Mouse (Mus musculus) G1E (cell line): ENCODE measurements at regions not wholly inside any gene's neighbourhood (a gene's known extent, or its start where the extent isn't known, plus 50 kb on each side); places are given as distances from the start of the nearest gene placed in this dataset.

ENCODE experiments used
- ATAC-seq: 2 replicates; pipeline ENCODE4 v1.8.0; 2016; ENCODE audit warnings: mild to moderate bottlenecking; ENCODE audit not compliant: insufficient number of reproducible peaks, poor library complexity, low FRiP score, severe bottlenecking; ENCODE audit errors: extremely low read depth
- DNase-seq: peaks from one replicate; pipeline ENCODE4 v3.0.0; 2012; ENCODE audit warnings: low spot score
- H3K27me3 ChIP-seq: 2 replicates; pipeline ENCODE4 v1.6.1; 2012; ENCODE audit warnings: mild to moderate bottlenecking, low read length, inconsistent platforms; ENCODE audit not compliant: insufficient read depth
- H3K36me3 ChIP-seq: replicated peaks from 2 replicates; pipeline ENCODE3; 2012; ENCODE audit warnings: mild to moderate bottlenecking, inconsistent platforms
- H3K4me1 ChIP-seq: 2 replicates; pipeline ENCODE4 v1.6.1; 2012; ENCODE audit warnings: low read depth, low read length, inconsistent platforms, mixed read lengths; ENCODE audit not compliant: insufficient read depth
- H3K4me3 ChIP-seq: 2 replicates; pipeline ENCODE4 v1.5.1; 2012; ENCODE audit warnings: low read depth, mild to moderate bottlenecking, inconsistent platforms, low read length, moderate library complexity, mixed read lengths
- H3K9me3 ChIP-seq: replicated peaks from 2 replicates; pipeline ENCODE4 v1.6.1; 2012; ENCODE audit warnings: inconsistent platforms
- CTCF ChIP-seq: IDR thresholded peaks from 2 replicates; pipeline ENCODE4 v1.5.1; 2012; ENCODE audit warnings: low read depth, low read length, inconsistent platforms, mixed read lengths
- GATA1 ChIP-seq: IDR thresholded peaks from 2 replicates; pipeline ENCODE4 v1.6.1; 2012; ENCODE audit warnings: borderline replicate concordance, low read length, inconsistent platforms, mixed read lengths
- GATA2 ChIP-seq: IDR thresholded peaks from 2 replicates; pipeline ENCODE4 v1.6.1; 2012; ENCODE audit warnings: low read depth, low read length, inconsistent platforms, borderline replicate concordance
- POLR2AphosphoS5 ChIP-seq: IDR thresholded peaks from 2 replicates; pipeline ENCODE4 v1.6.1; 2012; ENCODE audit warnings: low read depth, low read length, inconsistent platforms; ENCODE audit not compliant: insufficient replicate concordance
- TAL1 ChIP-seq: conservative IDR thresholded peaks from 2 replicates; pipeline ENCODE4 v1.6.1; 2012; ENCODE audit warnings: low read depth, low read length, inconsistent platforms, mixed read lengths

GRCm38 (mm10) chr4:100707125-100707524 lies 69.3 kb upstream of the Cachd1 start:
- Histone ChIP-seq H3K4me3 (no peak overlapping the region), H3K36me3 (no peaks in the 10 kb centered on the region), H3K9me3 (no peaks in the 10 kb centered on the region), H3K27me3 (no peaks in the 10 kb centered on the region), H3K4me1 (no peaks in the 10 kb centered on the region)
- ATAC-seq (no peak), DNase-seq (no peak)
- TF ChIP-seq CTCF (no peak), POLR2AphosphoS5 (no peak), GATA1 (no peak), GATA2 (no peak), TAL1 (no peak)

- no peaks in the 10 kb centered on the region for H3K27me3 ChIP-seq
- TF ChIP-seq TAL1 (no peak), POLR2AphosphoS5 (no peak), CTCF (no peak), GATA1 (no peak), GATA2 (no peak)
- H3K36me3 ChIP-seq = no peaks in the 10 kb centered on the region
- no peak for ATAC-seq
- no peaks in the 10 kb centered on the region for H3K4me1 ChIP-seq
- no peaks in the 10 kb centered on the region for H3K9me3 ChIP-seq
- H3K4me3 ChIP-seq = no peak overlapping the region
- DNase-seq = no peak
Measured at GRCm38 (mm10) chr4:100708247-100708646, 68.2 kb upstream of the Cachd1 start.

- Histone ChIP-seq H3K36me3 (no peaks in the 10 kb centered on the region), H3K4me1 (no peaks in the 10 kb centered on the region), H3K27me3 (no peaks in the 10 kb centered on the region), H3K9me3 (no peaks in the 10 kb centered on the region; the same call in 1 of the 2 replicates), H3K4me3 (no peak overlapping the region)
- TF ChIP-seq CTCF (no peak), GATA2 (no peak), TAL1 (no peak), GATA1 (no peak), POLR2AphosphoS5 (no peak)
- ATAC-seq (no peak), DNase-seq (no peak)
Measured at GRCm38 (mm10) chr4:100714240-100714639, 62.2 kb upstream of the Cachd1 start.

- Histone ChIP-seq H3K4me1 (no peaks in the 10 kb centered on the region), H3K4me3 (no peak overlapping the region), H3K36me3 (no peaks in the 10 kb centered on the region), H3K27me3 (no peaks in the 10 kb centered on the region), H3K9me3 (no peaks in the 10 kb centered on the region; the same call in 1 of the 2 replicates)
- DNase-seq (no peak), ATAC-seq (no peak)
- TF ChIP-seq POLR2AphosphoS5 (no peak), CTCF (no peak), GATA2 (no peak), GATA1 (no peak), TAL1 (no peak)
Measured at GRCm38 (mm10) chr4:100717601-100718000, 58.9 kb upstream of the Cachd1 start.

- no peaks in the 10 kb centered on the region for H3K4me1 ChIP-seq
- no peaks in the 10 kb centered on the region for H3K36me3 ChIP-seq
- no peak overlapping the region for H3K4me3 ChIP-seq
- no peaks in the 10 kb centered on the region for H3K27me3 ChIP-seq
- DNase-seq = no peak
- ATAC-seq = no peak
- H3K9me3 ChIP-seq = no peaks in the 10 kb centered on the region; the same call in 1 of the 2 replicates
- TF ChIP-seq TAL1 (no peak), CTCF (peak; percentile 32; the same call in 1 of the 2 replicates), GATA2 (no peak), POLR2AphosphoS5 (no peak), GATA1 (no peak)
Measured at GRCm38 (mm10) chr4:100722532-100722931, 53.9 kb upstream of the Cachd1 start.

GRCm38 (mm10) chr4:100723053-100723452 lies 53.4 kb upstream of the Cachd1 start:
- Histone ChIP-seq H3K36me3 (no peaks in the 10 kb centered on the region), H3K4me1 (no peaks in the 10 kb centered on the region), H3K9me3 (no peaks in the 10 kb centered on the region), H3K4me3 (no peak overlapping the region), H3K27me3 (no peaks in the 10 kb centered on the region)
- ATAC-seq = no peak
- TF ChIP-seq GATA2 = no peak
- no peak for TF ChIP-seq CTCF
- TF ChIP-seq GATA1 = no peak
- no peak for TF ChIP-seq POLR2AphosphoS5
- no peak for TF ChIP-seq TAL1
- no peak for DNase-seq

GRCm38 (mm10) chr4:100725811-100726210 lies 50.7 kb upstream of the Cachd1 start:
- H3K4me1 ChIP-seq = no peaks in the 10 kb centered on the region
- no peak for ATAC-seq
- no peak overlapping the region for H3K4me3 ChIP-seq
- H3K9me3 ChIP-seq = no peaks in the 10 kb centered on the region
- H3K27me3 ChIP-seq = no peaks in the 10 kb centered on the region
- no peaks in the 10 kb centered on the region for H3K36me3 ChIP-seq
- TF ChIP-seq GATA2 (no peak), TAL1 (no peak), CTCF (no peak), GATA1 (no peak), POLR2AphosphoS5 (no peak)
- DNase-seq = no peak
